Mouse (Mus musculus) intestine, embryonic 14.5 days (tissue): ENCODE measurements around the gene Mre11a. TPM values are rescaled to one million over a fixed set of nuclear protein-coding genes. Genes with fewer than 3 reads are reported as not detected.

ENCODE experiments used
- ATAC-seq: fragments of 200-750 bp; cut with Nextera tagmentation; replicated peaks from 2 replicates; pipeline ENCODE4 v1.8.0; 2017; ENCODE audit warnings: low read depth, moderate number of reproducible peaks, moderate TSS enrichment, moderate library complexity; ENCODE audit not compliant: low FRiP score, low TSS enrichment
- DNase-seq: peaks from one replicate; pipeline ENCODE4 v3.0.0-alpha.2; 2018; ENCODE audit warnings: low spot score
- H3K27ac ChIP-seq: fragments of 300-500 bp; sonication (generic); 2 replicates; pipeline ENCODE4 v1.5.1; 2014; ENCODE audit warnings: low read depth, mild to moderate bottlenecking, control low read depth
- H3K27me3 ChIP-seq: fragments of 300-500 bp; sonication (generic); replicated peaks from 2 replicates; pipeline ENCODE4 v1.6.1; 2014; ENCODE audit warnings: low read length, control low read depth; ENCODE audit not compliant: control insufficient read depth, insufficient read depth
- H3K36me3 ChIP-seq: fragments of 300-500 bp; sonication (generic); 2 replicates; pipeline ENCODE4 v1.6.1; 2014; ENCODE audit warnings: low read length, control low read depth; ENCODE audit not compliant: control insufficient read depth, insufficient read depth
- H3K4me1 ChIP-seq: fragments of 300-500 bp; sonication (generic); replicated peaks from 2 replicates; pipeline ENCODE4 v1.6.1; 2014; ENCODE audit warnings: low read length, control low read depth, mixed read lengths; ENCODE audit not compliant: control insufficient read depth, insufficient read depth
- H3K4me2 ChIP-seq: fragments of 300-500 bp; sonication (generic); 2 replicates; pipeline ENCODE4 v1.6.1; 2014; ENCODE audit warnings: low read length
- H3K4me3 ChIP-seq: fragments of 300-500 bp; sonication (generic); 2 replicates; pipeline ENCODE4 v1.5.1; 2014; ENCODE audit warnings: low read depth, low read length, control low read depth, mixed read lengths
- H3K9ac ChIP-seq: fragments of 300-500 bp; sonication (generic); 2 replicates; pipeline ENCODE4 v1.6.1; 2014; ENCODE audit warnings: mild to moderate bottlenecking, low read length
- H3K9me3 ChIP-seq: fragments of 300-500 bp; sonication (generic); 2 replicates; pipeline ENCODE4 v1.6.1; 2016; ENCODE audit warnings: low read length, control low read depth; ENCODE audit not compliant: control insufficient read depth
- WGBS: fragments of 180-500 bp; shearing (Covaris S2); extraction: QIAGEN DNeasy Blood & Tissue Kit; methylation state at CpG from one replicate; pipeline ENCODE4 v1.1.7; 2014; 5-methylcytosine and 5-hydroxymethylcytosine counted together
- polyA plus RNA-seq: library from polyadenylated mRNA; unstranded; fragments of >200 nt; fragmentation: Nextera tagmentation; extraction: Ambion mirVana; gene quantifications from 2 replicates; pipeline ENCODE4 v1.2.1, GENCODE M21; 2014

The Mre11a gene
- 29.6 and 33.3 TPM in 2 replicates for polyA plus RNA-seq

- DNase-seq (peak; percentile 98), ATAC-seq (peak; percentile 99)
- no peaks in the 10 kb centered on the region for H3K27me3 ChIP-seq
- H3K4me3 ChIP-seq, result peak within 1 kb of the TSS; percentile 95
- H3K9ac ChIP-seq, result peak within 1 kb of the TSS; percentile 94
- H3K9me3 ChIP-seq, result no peaks in the 10 kb centered on the region
- under 1% methylated on average over 62 of the region's 62 CpGs for WGBS
- peak within 1 kb of the TSS; percentile 82 for H3K4me2 ChIP-seq
- H3K4me1 ChIP-seq, result peaks cover 6% of the 10 kb centered on the region; the same call in 1 of the 2 replicates
- H3K36me3 ChIP-seq, result peaks cover 59% of the 10 kb centered on the region
- peak within 1 kb of the TSS; percentile 97 for H3K27ac ChIP-seq
Measured at GRCm38 (mm10) chr9:14784039-14785002, at the start of gene Mre11a, which contains the start of gene Ankrd49. Mre11a (plus strand) TSS chr9:14784654. Ankrd49 (minus strand) TSS chr9:14784856.

- no peak for ATAC-seq
- Histone ChIP-seq H3K9me3 (no peaks in the 10 kb centered on the region), H3K27ac (no peak overlapping the region), H3K27me3 (no peaks in the 10 kb centered on the region), H3K9ac (no peak overlapping the region), H3K4me2 (no peak overlapping the region), H3K36me3 (no peaks in the 10 kb centered on the region), H3K4me3 (no peak overlapping the region), H3K4me1 (no peaks in the 10 kb centered on the region)
- no peak for DNase-seq
- WGBS, result 63% methylated on average over 4 of the region's 4 CpGs
Measured at GRCm38 (mm10) chr9:14739498-14740150, 44.8 kb upstream of the Mre11a start.

- 83% methylated on average over 19 of the region's 19 CpGs for WGBS
- Histone ChIP-seq H3K9ac (no peak within 1 kb of the TSS), H3K27me3 (no peaks in the 10 kb centered on the region), H3K9me3 (no peaks in the 10 kb centered on the region), H3K4me1 (no peaks in the 10 kb centered on the region), H3K4me3 (no peak within 1 kb of the TSS), H3K4me2 (no peak within 1 kb of the TSS), H3K27ac (no peak within 1 kb of the TSS), H3K36me3 (no peaks in the 10 kb centered on the region)
- DNase-seq, result no peak
- ATAC-seq, result no peak
Measured at GRCm38 (mm10) chr9:14740151-14740924, 44.1 kb upstream of the Mre11a start, which contains the start of gene Piwil4. Piwil4 (minus strand) TSS chr9:14740733.

GRCm38 (mm10) chr9:14750901-14751502 lies 33.5 kb upstream of the Mre11a start:
- Histone ChIP-seq H3K4me2 (peak overlapping the region; percentile 96), H3K9me3 (no peaks in the 10 kb centered on the region), H3K9ac (peak overlapping the region; percentile 59), H3K27ac (no peak overlapping the region), H3K36me3 (no peaks in the 10 kb centered on the region), H3K4me3 (peak overlapping the region; percentile 52), H3K27me3 (no peaks in the 10 kb centered on the region), H3K4me1 (no peaks in the 10 kb centered on the region)
- DNase-seq (no peak), ATAC-seq (no peak)
- 63% methylated on average over 42 of the region's 42 CpGs for WGBS

GRCm38 (mm10) chr9:14751503-14752000 lies 32.9 kb upstream of the Mre11a start:
- no peak overlapping the region for H3K27ac ChIP-seq
- DNase-seq (peak; percentile 83), ATAC-seq (peak; percentile 74)

GRCm38 (mm10) chr9:14752001-14752522 lies 32.4 kb upstream of the Mre11a start, which contains the start of gene Fut4:
Fut4 (minus strand) TSS chr9:14752393.
- H3K4me3 ChIP-seq, result peak within 1 kb of the TSS; percentile 52
- under 1% methylated on average over 27 of the region's 28 CpGs for WGBS

More at GRCm38 (mm10) chr9:14751503-14752000, 32.9 kb upstream of the Mre11a start:
- WGBS, result under 1% methylated on average over 48 of the region's 50 CpGs
- Histone ChIP-seq H3K27me3 (no peaks in the 10 kb centered on the region), H3K36me3 (no peaks in the 10 kb centered on the region), H3K4me1 (no peaks in the 10 kb centered on the region), H3K9ac (peak overlapping the region; percentile 59), H3K4me2 (peak overlapping the region; percentile 96), H3K9me3 (no peaks in the 10 kb centered on the region), H3K4me3 (peak overlapping the region; percentile 52)

GRCm38 (mm10) chr9:14753947-14754346 lies 30.5 kb upstream of the Mre11a start:
- DNase-seq (no peak), ATAC-seq (no peak)
- H3K4me2 ChIP-seq, result no peak overlapping the region
- no peak overlapping the region for H3K27ac ChIP-seq
- no peaks in the 10 kb centered on the region for H3K9me3 ChIP-seq
- H3K4me1 ChIP-seq, result no peaks in the 10 kb centered on the region
- H3K4me3 ChIP-seq, result no peak overlapping the region
- no peak overlapping the region for H3K9ac ChIP-seq
- no peaks in the 10 kb centered on the region for H3K27me3 ChIP-seq
- no peaks in the 10 kb centered on the region for H3K36me3 ChIP-seq

More at GRCm38 (mm10) chr9:14752001-14752522, 32.4 kb upstream of the Mre11a start, which contains the start of gene Fut4:
- H3K9ac ChIP-seq, result peak within 1 kb of the TSS; percentile 59
- no peaks in the 10 kb centered on the region for H3K4me1 ChIP-seq
- no peaks in the 10 kb centered on the region for H3K36me3 ChIP-seq
- H3K4me2 ChIP-seq, result peak within 1 kb of the TSS; percentile 96
- no peak for DNase-seq
- H3K9me3 ChIP-seq, result no peaks in the 10 kb centered on the region
- ATAC-seq, result peak; percentile 86
- H3K27me3 ChIP-seq, result no peaks in the 10 kb centered on the region
- 0 out of 2 replicates have a peak within 1 kb of the TSS, but pooled peaks have one; percentile 18 for H3K27ac ChIP-seq
